9 mouse cellular contexts compared by ENCODE assay signal in genomic region chr8:119912643-119913042, GRCm38 (mm10). TPM values are rescaled to one million over a fixed set of nuclear protein-coding genes. Genes with fewer than 3 reads are reported as not detected.
DNase-seq lines count a peak whose midpoint lies in the region; ATAC-seq and TF ChIP-seq lines count a peak whose summit lies in the region.
"Had no signal": no experiment of that assay in that cellular context is flagged by ENCODE, and none has a peak within 500 bp of the region (broad histone marks: within the 10 kb centered on the region; RNA-seq: fewer than 3 reads in every experiment).

No protein-coding gene starts in this region.

- DNase-seq in liver, adult 2 months (ENCODE audit: extremely low read depth, low read depth, low spot score) = no peak
- DNase-seq in liver = no peak
- DNase-seq in limb, embryonic 11.5 days (ENCODE audit: low spot score) = no peak
- DNase-seq in right cerebral cortex, adult 2 months (ENCODE audit: low spot score in 2 of 2) = no peak
- DNase-seq in adrenal gland, postnatal 14 days = no peak
- DNase-seq: layer of hippocampus, adult 9-11 months had no signal

- peaks cover 43% of the 10 kb centered on the region for H3K79me2 ChIP-seq in liver, adult 2 months (ENCODE audit: control insufficient read depth, insufficient read depth, low read length)

- no peaks in the 10 kb centered on the region for H3K9me3 ChIP-seq in embryonic facial prominence, embryonic 15.5 days (replicated peaks)
- H3K9me3 ChIP-seq in limb, embryonic 11.5 days (ENCODE audit: control insufficient read depth, low read length) = no peaks in the 10 kb centered on the region
- no peaks in the 10 kb centered on the region for H3K9me3 ChIP-seq in neural tube, embryonic 14.5 days (ENCODE audit: control insufficient read depth, low read length)

- H3K27me3 ChIP-seq in liver, adult 2 months (ENCODE audit: control insufficient read depth, insufficient read depth, low read length) = no peaks in the 10 kb centered on the region
- H3K27me3 ChIP-seq in embryonic facial prominence, embryonic 15.5 days = peaks cover 3% of the 10 kb centered on the region; the same call in 1 of the 2 replicates
- H3K27me3 ChIP-seq in limb, embryonic 11.5 days (ENCODE audit: control insufficient read depth, insufficient read depth, low read length) = no peaks in the 10 kb centered on the region
- H3K27me3 ChIP-seq in neural tube, embryonic 14.5 days (ENCODE audit: control insufficient read depth, insufficient read depth, low read length) = no peaks in the 10 kb centered on the region

- no peaks in the 10 kb centered on the region for H3K36me3 ChIP-seq in liver, adult 2 months (ENCODE audit: control insufficient read depth, insufficient read depth, low read length)
- H3K36me3 ChIP-seq in embryonic facial prominence, embryonic 15.5 days = no peaks in the 10 kb centered on the region
- no peaks in the 10 kb centered on the region; the same call in 1 of the 2 replicates for H3K36me3 ChIP-seq in limb, embryonic 11.5 days (ENCODE audit: control insufficient read depth, insufficient read depth, low read length)
- no peaks in the 10 kb centered on the region for H3K36me3 ChIP-seq in neural tube, embryonic 14.5 days (ENCODE audit: control insufficient read depth, insufficient read depth, low read length)

- TF ChIP-seq POLR2A in liver, adult 2 months (IDR thresholded peaks at IDR 0.05; ENCODE audit: extremely low read depth, insufficient read depth, low read length) = no peak

- peak overlapping the region; percentile 98 for H3K4me2 ChIP-seq in embryonic facial prominence, embryonic 15.5 days (replicated peaks)
- H3K4me2 ChIP-seq in limb, embryonic 11.5 days (ENCODE audit: low read depth, severe bottlenecking) = peak overlapping the region; percentile 80; the same call in 1 of the 2 replicates
- H3K4me2 ChIP-seq in neural tube, embryonic 14.5 days (ENCODE audit: low read depth, low read length) = peak overlapping the region; percentile 87

- 20% methylated on average over 6 of the region's 6 CpGs for WGBS in liver, adult 2 months
- 43% methylated on average over 6 of the region's 6 CpGs for WGBS in embryonic facial prominence, embryonic 15.5 days
- WGBS in limb, embryonic 11.5 days = 66% methylated on average over 6 of the region's 6 CpGs
- WGBS in neural tube, embryonic 14.5 days = 40% methylated on average over 6 of the region's 6 CpGs

- peak overlapping the region; percentile 9 for H3K4me3 ChIP-seq in liver, adult 2 months (ENCODE audit: insufficient read depth, low read depth, low read length)
- H3K4me3 ChIP-seq in embryonic facial prominence, embryonic 15.5 days (replicated peaks) = peak overlapping the region; percentile 93; the same call in 1 of the 2 replicates
- H3K4me3 ChIP-seq in limb, embryonic 11.5 days (ENCODE audit: low read depth, low read length) = no peak overlapping the region
- H3K4me3 ChIP-seq in neural tube, embryonic 14.5 days (ENCODE audit: low read depth, low read length) = peak overlapping the region; percentile 5; the same call in 1 of the 2 replicates

- no peak for TF ChIP-seq CTCF in liver, adult 2 months (IDR thresholded peaks at IDR 0.05; ENCODE audit: low read depth, low read length)

- H3K4me1 ChIP-seq in liver, adult 2 months (ENCODE audit: control insufficient read depth, insufficient read depth, low read length) = peaks cover 35% of the 10 kb centered on the region
- H3K4me1 ChIP-seq in embryonic facial prominence, embryonic 15.5 days = peaks cover 54% of the 10 kb centered on the region
- peaks cover 22% of the 10 kb centered on the region for H3K4me1 ChIP-seq in limb, embryonic 11.5 days (ENCODE audit: control insufficient read depth, insufficient read depth, low read length)
- H3K4me1 ChIP-seq in neural tube, embryonic 14.5 days (ENCODE audit: control insufficient read depth, insufficient read depth, low read length) = peaks cover 39% of the 10 kb centered on the region

- H3K27ac ChIP-seq in liver, adult 2 months (replicated peaks; ENCODE audit: insufficient read depth, low read depth, low read length) = peak overlapping the region; percentile 80
- H3K27ac ChIP-seq in embryonic facial prominence, embryonic 15.5 days (replicated peaks) = no peak overlapping the region
- no peak overlapping the region for H3K27ac ChIP-seq in limb, embryonic 11.5 days (replicated peaks; ENCODE audit: low read depth, low read length)
- no peak overlapping the region for H3K27ac ChIP-seq in neural tube, embryonic 14.5 days (ENCODE audit: low read depth, low read length)

- no peak for ATAC-seq in embryonic facial prominence, embryonic 15.5 days (ENCODE audit: insufficient number of reproducible peaks, low FRiP score, low TSS enrichment, low read depth)
- no peak for ATAC-seq in limb, embryonic 11.5 days (ENCODE audit: insufficient number of reproducible peaks, low FRiP score, low TSS enrichment, low read depth)
- ATAC-seq in neural tube, embryonic 14.5 days (ENCODE audit: low read depth) = no peak
- no peak for ATAC-seq in monocyte, adult 5-6 weeks (replicated peaks; ENCODE audit: insufficient number of reproducible peaks, low FRiP score, low TSS enrichment, poor library complexity, severe bottlenecking)

- H3K9ac ChIP-seq in liver, adult 2 months (ENCODE audit: low read depth, low read length) = peak overlapping the region; percentile 58
- H3K9ac ChIP-seq in embryonic facial prominence, embryonic 15.5 days = no peak overlapping the region
- H3K9ac ChIP-seq in limb, embryonic 11.5 days (ENCODE audit: low read length) = no peak overlapping the region
- no peak overlapping the region for H3K9ac ChIP-seq in neural tube, embryonic 14.5 days (replicated peaks; ENCODE audit: low read depth, low read length)

RNA-seq across cellular contexts. Expression of gene Gm20388, which starts 2.0 kb away (rescaled TPM):
- total RNA-seq in liver, adult 2 months (2014; rRNA removed) = 6.4 and 8.3 TPM in 2 replicates
- 19.9 TPM in 2 replicates for polyA plus RNA-seq in liver, adult 2 months (2012; rRNA removed)
- polyA plus RNA-seq in embryonic facial prominence, embryonic 15.5 days (2015; fragmentation: Nextera tagmentation; extraction: Ambion mirVana) = 5.9 and 8.0 TPM in 2 replicates
- polyA plus RNA-seq in limb, embryonic 11.5 days (2014; fragmentation: Nextera tagmentation; extraction: Ambion mirVana) = not detected in 2 replicates
- 10.3 and 18.1 TPM in 2 replicates for polyA plus RNA-seq in neural tube, embryonic 14.5 days (2014; fragmentation: Nextera tagmentation; extraction: Ambion mirVana)
- 10.0 to 63.8 TPM (median 16.1 TPM) in 3 replicates for total RNA-seq in monocyte, adult 5-6 weeks (2017)
- 4.6 and 17.6 TPM in 2 replicates for total RNA-seq in adrenal gland, postnatal 14 days (2021)

RNA-seq across cellular contexts. Expression of gene Usp10, which starts 2.5 kb away (rescaled TPM):
- total RNA-seq in liver, adult 2 months (2014; rRNA removed) = 42.6 and 50.1 TPM in 2 replicates
- polyA plus RNA-seq in liver, adult 2 months (2012; rRNA removed) = 82.3 and 94.1 TPM in 2 replicates
- 111 and 114 TPM in 2 replicates for polyA plus RNA-seq in embryonic facial prominence, embryonic 15.5 days (2015; fragmentation: Nextera tagmentation; extraction: Ambion mirVana)
- 162 and 173 TPM in 2 replicates for polyA plus RNA-seq in limb, embryonic 11.5 days (2014; fragmentation: Nextera tagmentation; extraction: Ambion mirVana)
- 100 and 111 TPM in 2 replicates for polyA plus RNA-seq in neural tube, embryonic 14.5 days (2014; fragmentation: Nextera tagmentation; extraction: Ambion mirVana)
- total RNA-seq in monocyte, adult 5-6 weeks (2017) = 27.0 to 27.9 TPM (median 27.1 TPM) in 3 replicates
- 103 and 109 TPM in 2 replicates for total RNA-seq in adrenal gland, postnatal 14 days (2021)

RNA-seq across cellular contexts. Expression of gene Klhl36, which starts 50.6 kb away (rescaled TPM):
- 5.2 and 7.0 TPM in 2 replicates for total RNA-seq in liver, adult 2 months (2014; rRNA removed)
- polyA plus RNA-seq in liver, adult 2 months (2012; rRNA removed) = 11.3 and 12.2 TPM in 2 replicates
- 13.7 and 14.1 TPM in 2 replicates for polyA plus RNA-seq in embryonic facial prominence, embryonic 15.5 days (2015; fragmentation: Nextera tagmentation; extraction: Ambion mirVana)
- polyA plus RNA-seq in limb, embryonic 11.5 days (2014; fragmentation: Nextera tagmentation; extraction: Ambion mirVana) = 5.3 and 6.6 TPM in 2 replicates
- 15.3 and 15.5 TPM in 2 replicates for polyA plus RNA-seq in neural tube, embryonic 14.5 days (2014; fragmentation: Nextera tagmentation; extraction: Ambion mirVana)
- total RNA-seq in monocyte, adult 5-6 weeks (2017) = 8.5 to 16.5 TPM (median 14.2 TPM) in 3 replicates
- 6.6 and 10.0 TPM in 2 replicates for total RNA-seq in adrenal gland, postnatal 14 days (2021)
